Mouse (Mus musculus) kidney, adult 2 months (tissue): ENCODE results near the gene Tgm2. TPM values are rescaled to one million over a fixed set of nuclear protein-coding genes. Genes with fewer than 3 reads are reported as not detected.

Experiments
- DNase-seq: peaks from one replicate; pipeline ENCODE4 v3.0.0; 2021
- H3K27ac ChIP-seq: fragments of 200-500 bp; 2 replicates; pipeline ENCODE4 v1.5.1; 2012; ENCODE audit warnings: low read depth, low read length, control low read depth, inconsistent platforms; ENCODE audit not compliant: insufficient read depth
- H3K27me3 ChIP-seq: fragments of 200-500 bp; replicated peaks from 2 replicates; pipeline ENCODE4 v1.6.1; 2012; ENCODE audit warnings: mild to moderate bottlenecking, moderate library complexity, low read length, inconsistent platforms; ENCODE audit not compliant: control insufficient read depth, insufficient read depth
- H3K36me3 ChIP-seq: fragments of 200-500 bp; 2 replicates; pipeline ENCODE4 v1.6.1; 2012; ENCODE audit warnings: mild to moderate bottlenecking, moderate library complexity, low read length, inconsistent platforms; ENCODE audit not compliant: control insufficient read depth, insufficient read depth
- H3K4me1 ChIP-seq: fragments of 200-500 bp; 2 replicates; pipeline ENCODE4 v1.6.1; 2011; ENCODE audit warnings: low read length; ENCODE audit not compliant: control insufficient read depth, insufficient read depth
- H3K4me3 ChIP-seq: fragments of 200-500 bp; 2 replicates; pipeline ENCODE4 v1.5.1; 2011; ENCODE audit warnings: mild to moderate bottlenecking, low read depth, low read length, control low read depth; ENCODE audit not compliant: insufficient read depth
- CTCF ChIP-seq: fragments of 200-500 bp; conservative IDR thresholded peaks from 2 replicates; pipeline ENCODE4 v1.5.1; 2011; ENCODE audit warnings: low read depth, mild to moderate bottlenecking, control low read depth, low read length, moderate library complexity, mixed read lengths; ENCODE audit not compliant: insufficient read depth, insufficient read length
- POLR2A ChIP-seq: fragments of 200-500 bp; IDR thresholded peaks from one replicate; pipeline ENCODE4 v1.6.1; 2011; ENCODE audit warnings: low read depth, low read length, control low read depth
- whole genome bisulfite sequencing: fragments of 180-500 bp; shearing (Covaris S2); methylation state at CpG from one replicate; pipeline ENCODE4 v1.1.7; 2018; 5-methylcytosine and 5-hydroxymethylcytosine counted together
- polyA plus RNA-seq: library from polyadenylated mRNA; depleted of rRNA; stranded (reverse); fragments of >200 nt; gene quantifications from 2 replicates; pipeline ENCODE4 v1.2.3, GENCODE M21; 2012

The Tgm2 gene
- polyA plus RNA-seq, 1 experiment = 221 TPM

- no peak overlapping the region for H3K4me3 ChIP-seq
- H3K36me3 ChIP-seq = no peaks in the 10 kb centered on the region
- no peak overlapping the region for H3K27ac ChIP-seq
- 43% methylated on average over 2 of the region's 2 CpGs for WGBS
- no peaks in the 10 kb centered on the region for H3K27me3 ChIP-seq
- no peaks in the 10 kb centered on the region for H3K4me1 ChIP-seq
- peak; percentile 43 for DNase-seq
- TF ChIP-seq POLR2A (no peak), CTCF (no peak)
Measured at GRCm38 (mm10) chr2:158155615-158156014, 9.4 kb upstream of the Tgm2 start.

- WGBS = 89% methylated on average over 7 of the region's 7 CpGs
- Histone ChIP-seq H3K27me3 (no peaks in the 10 kb centered on the region), H3K4me3 (no peak overlapping the region), H3K36me3 (no peaks in the 10 kb centered on the region), H3K4me1 (no peaks in the 10 kb centered on the region), H3K27ac (no peak overlapping the region)
- DNase-seq = no peak
- TF ChIP-seq POLR2A (no peak), CTCF (no peak)
Measured at GRCm38 (mm10) chr2:158155101-158155500, 8.9 kb upstream of the Tgm2 start.

- Histone ChIP-seq H3K4me1 (no peaks in the 10 kb centered on the region), H3K4me3 (no peak overlapping the region), H3K27ac (no peak overlapping the region), H3K36me3 (no peaks in the 10 kb centered on the region), H3K27me3 (no peaks in the 10 kb centered on the region)
- WGBS = 73% methylated on average over 8 of the region's 8 CpGs
- TF ChIP-seq CTCF = no peak
- TF ChIP-seq POLR2A = no peak
- no peak for DNase-seq
Measured at GRCm38 (mm10) chr2:158154641-158155040, 8.4 kb upstream of the Tgm2 start.

- H3K4me1 ChIP-seq = no peaks in the 10 kb centered on the region
- H3K27ac ChIP-seq = no peak overlapping the region
- H3K4me3 ChIP-seq = peak overlapping the region; percentile 32; the same call in 1 of the 2 replicates
- no peak for DNase-seq
- H3K36me3 ChIP-seq = no peaks in the 10 kb centered on the region
- no peak for TF ChIP-seq CTCF
- no peak for TF ChIP-seq POLR2A
- 3% methylated on average over 22 of the region's 22 CpGs for WGBS
- H3K27me3 ChIP-seq = no peaks in the 10 kb centered on the region
Measured at GRCm38 (mm10) chr2:158153728-158154343, 7.6 kb upstream of the Tgm2 start.

GRCm38 (mm10) chr2:158152685-158153309, 6.6 kb upstream of the Tgm2 start:
- Histone ChIP-seq H3K4me1 (no peaks in the 10 kb centered on the region), H3K27me3 (no peaks in the 10 kb centered on the region)
- WGBS = 78% methylated on average over 6 of the region's 6 CpGs

GRCm38 (mm10) chr2:158151077-158151476, 4.8 kb upstream of the Tgm2 start:
- Histone ChIP-seq H3K27me3 (no peaks in the 10 kb centered on the region), H3K27ac (no peak overlapping the region), H3K4me1 (no peaks in the 10 kb centered on the region), H3K36me3 (no peaks in the 10 kb centered on the region), H3K4me3 (no peak overlapping the region)
- 96% methylated on average over 3 of the region's 3 CpGs for WGBS
- TF ChIP-seq POLR2A = no peak
- TF ChIP-seq CTCF = peak; percentile 18; the same call in 1 of the 2 replicates
- no peak for DNase-seq

More at GRCm38 (mm10) chr2:158152685-158153309, 6.6 kb upstream of the Tgm2 start:
- Histone ChIP-seq H3K4me3 (no peak overlapping the region), H3K27ac (no peak overlapping the region), H3K36me3 (no peaks in the 10 kb centered on the region)
- no peak for DNase-seq
- TF ChIP-seq POLR2A = no peak
- no peak for TF ChIP-seq CTCF

- H3K4me1 ChIP-seq = peaks cover 13% of the 10 kb centered on the region; the same call in 1 of the 2 replicates
- WGBS = 96% methylated on average over 8 of the region's 8 CpGs
- no peaks in the 10 kb centered on the region for H3K36me3 ChIP-seq
- DNase-seq = no peak
- no peak overlapping the region for H3K27ac ChIP-seq
- H3K27me3 ChIP-seq = no peaks in the 10 kb centered on the region
- TF ChIP-seq POLR2A (no peak), CTCF (no peak)
- no peak overlapping the region for H3K4me3 ChIP-seq
Measured at GRCm38 (mm10) chr2:158146971-158147370, 735 bp upstream of the Tgm2 start.
